Mouse (Mus musculus): ENCODE results near the gene Ccdc124.

The Ccdc124 gene

DNA sequence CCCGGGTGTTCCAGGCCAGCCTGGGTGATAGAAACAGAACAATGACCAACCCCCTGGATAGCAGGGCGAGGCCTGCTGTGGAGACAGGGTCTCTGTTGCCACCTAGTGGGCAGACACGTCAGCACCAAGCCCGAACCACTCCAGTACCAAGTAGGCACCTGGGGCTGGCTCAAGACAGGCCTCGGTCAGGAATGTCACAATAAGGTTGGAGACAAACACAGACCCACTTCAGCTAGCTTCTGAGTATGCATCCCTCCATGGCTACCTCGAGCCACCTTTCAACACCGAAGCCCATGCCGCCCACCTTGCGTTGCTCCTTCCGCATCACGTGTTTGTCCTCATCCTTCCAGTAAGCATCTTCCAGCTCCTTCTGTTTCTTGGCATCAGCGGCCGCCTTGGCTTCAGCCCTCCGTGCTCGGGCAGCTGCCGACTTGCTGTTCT is 4.1 kb downstream of the Ccdc124 start:
- no peak for DNase-seq (ENCODE audit: low read depth)

DNA sequence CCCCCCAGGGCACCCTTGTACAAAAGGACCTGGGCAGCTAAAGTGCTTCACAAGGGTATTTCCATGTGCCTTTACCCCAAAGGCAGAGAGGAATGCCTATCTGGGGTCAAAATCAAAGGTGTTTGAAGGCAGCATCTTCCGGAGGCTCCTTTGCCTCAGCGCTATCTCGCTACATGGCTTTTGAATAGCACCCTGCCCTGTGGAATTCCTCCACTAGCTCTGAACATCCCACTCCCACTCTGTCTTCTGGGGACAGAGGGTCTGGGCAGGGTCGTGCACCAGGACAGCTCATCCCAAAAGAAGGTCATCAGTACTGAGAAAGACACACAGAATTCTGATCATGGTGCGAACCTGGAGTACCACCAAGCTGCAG is 4.5 kb downstream of the Ccdc124 start:
- no peak for DNase-seq (ENCODE audit: low read depth)

DNA sequence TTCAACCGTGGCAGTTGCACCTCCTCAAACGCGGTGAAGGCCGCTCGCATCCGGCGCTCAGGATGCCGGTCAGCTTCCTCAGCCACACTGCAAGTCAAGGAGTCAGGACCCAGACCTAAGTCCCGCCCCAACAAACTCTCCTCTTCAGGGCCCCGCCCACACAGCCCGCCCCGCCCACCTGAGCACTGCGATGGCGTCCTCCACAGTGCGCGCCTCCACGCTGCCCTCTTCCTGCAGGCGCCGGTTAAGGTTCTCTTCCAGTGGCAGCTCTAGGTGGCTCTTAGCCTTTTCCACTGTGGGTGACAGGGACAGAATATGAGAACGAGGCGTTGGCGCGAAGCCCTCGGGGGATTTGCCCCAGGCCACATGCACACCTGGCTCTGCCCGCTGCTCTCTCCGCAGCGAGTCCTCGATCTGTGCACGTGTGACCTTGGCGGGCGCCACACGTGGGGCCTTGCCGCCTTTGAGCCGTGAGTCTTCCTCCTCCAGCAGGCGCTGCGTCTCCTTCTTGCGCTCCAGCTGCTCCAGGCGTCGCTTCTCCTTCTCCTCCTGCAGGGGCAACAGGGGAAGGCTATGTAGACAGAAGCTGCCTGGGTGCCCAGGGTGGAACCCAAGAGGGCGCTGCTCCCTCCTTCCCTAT is 5.1 kb downstream of the Ccdc124 start:
- DNase-seq (ENCODE audit: low read depth), result no peak

DNA sequence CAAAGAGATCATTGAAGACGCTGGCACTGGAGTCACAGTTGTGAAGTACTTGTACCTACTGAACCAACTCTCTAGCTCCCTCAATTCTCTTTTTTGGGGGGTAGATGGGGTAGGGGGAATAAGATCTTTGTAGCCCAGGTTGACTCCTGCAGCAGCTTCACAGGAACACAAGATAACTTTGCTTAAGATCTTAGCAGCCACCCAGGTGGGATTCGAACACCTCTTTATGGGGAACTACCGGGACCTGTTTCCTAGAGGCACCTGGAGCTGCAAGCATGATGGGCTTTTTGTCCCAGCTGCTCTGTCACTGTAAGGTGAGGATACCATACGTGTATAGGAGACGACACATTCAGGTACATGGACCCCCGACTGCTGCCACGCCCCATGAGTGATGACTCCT is 7.2 kb downstream of the Ccdc124 start:
- DNase-seq (ENCODE audit: low read depth), result no peak

DNA sequence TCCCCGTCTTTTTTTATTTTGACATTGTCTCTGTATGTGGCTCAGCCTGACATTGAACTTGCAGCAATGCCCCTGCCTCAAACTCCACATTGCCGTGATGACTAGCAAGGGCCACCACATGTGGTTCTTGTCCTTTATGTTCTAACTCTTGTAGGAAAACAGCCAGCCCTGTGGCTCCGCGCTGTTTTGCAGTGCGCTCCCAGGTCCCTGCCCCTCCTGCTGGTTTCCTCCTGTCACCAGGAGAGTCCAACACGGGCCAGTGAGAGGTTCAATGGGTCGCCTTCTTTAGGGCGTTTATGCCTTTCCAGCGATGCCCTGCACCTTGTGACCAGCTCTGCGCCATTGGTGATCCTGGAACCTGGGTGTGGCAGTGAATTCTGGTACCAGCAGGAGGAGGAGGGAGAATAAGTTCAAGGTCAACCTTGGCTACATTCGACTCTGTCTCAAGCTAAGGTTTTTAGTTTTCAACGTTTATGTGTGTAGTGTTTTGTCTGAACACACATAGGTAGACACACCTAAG is 7.7 kb downstream of the Ccdc124 start:
- DNase-seq (ENCODE audit: low read depth), result no peak

DNA sequence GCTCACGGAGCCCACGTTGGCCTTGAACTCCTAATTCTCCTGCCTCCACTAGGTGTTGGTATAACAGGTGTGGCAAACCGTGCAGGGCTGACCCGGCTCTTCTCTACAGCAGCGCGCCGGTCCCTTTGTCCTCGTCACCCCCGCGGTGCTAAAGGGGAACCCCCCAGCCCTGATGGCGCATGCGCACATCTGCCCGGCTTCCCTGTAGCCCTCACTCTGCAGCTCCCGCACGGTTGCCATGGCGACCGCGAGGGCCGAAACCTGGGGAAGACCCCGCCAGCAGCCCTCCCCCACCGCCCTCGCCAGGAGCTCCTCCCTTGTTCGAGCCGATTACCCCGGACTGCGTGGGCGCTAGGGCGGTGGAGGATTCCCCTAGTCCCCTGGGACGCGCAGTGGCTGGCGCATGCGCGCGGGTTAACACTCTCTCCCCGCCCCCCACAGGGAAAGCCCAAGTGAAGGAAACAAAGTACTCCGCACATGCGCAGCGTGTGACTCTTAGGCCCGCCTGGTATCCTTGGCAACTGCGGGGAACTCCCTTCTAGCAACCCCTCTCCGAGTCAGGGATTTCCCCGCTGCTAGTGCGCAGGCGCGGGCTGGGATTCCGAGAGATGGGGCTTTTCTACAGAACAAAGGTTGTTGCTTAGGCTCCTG is 8.3 kb downstream of the Ccdc124 start:
- peak; percentile 98 for DNase-seq (ENCODE audit: low read depth)

DNA sequence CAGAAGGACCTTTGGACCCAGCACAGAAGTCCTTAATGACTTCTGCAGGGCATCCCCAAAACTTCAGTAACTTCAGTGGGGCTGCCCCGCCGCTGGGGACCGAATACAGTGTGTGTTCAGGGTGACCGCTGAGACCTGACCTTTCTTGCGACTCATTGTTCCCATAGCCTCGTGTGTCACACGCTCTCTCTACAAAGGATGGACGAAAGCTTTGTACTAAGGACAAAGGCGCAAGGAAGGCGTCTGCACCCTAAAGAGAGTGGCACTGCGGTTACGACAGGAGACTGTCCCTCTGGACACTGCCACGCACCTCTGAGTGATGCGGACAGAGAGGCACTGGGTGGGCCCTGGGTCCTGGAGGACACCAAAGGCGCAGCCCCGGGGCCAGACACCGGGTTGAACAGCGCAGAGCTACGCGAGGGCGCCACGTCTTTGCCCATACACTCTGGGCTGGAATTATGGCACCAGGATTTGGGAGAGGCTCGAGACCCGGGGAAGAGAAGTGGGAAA is 9.0 kb downstream of the Ccdc124 start:
- no peak for DNase-seq (ENCODE audit: low read depth)

DNA sequence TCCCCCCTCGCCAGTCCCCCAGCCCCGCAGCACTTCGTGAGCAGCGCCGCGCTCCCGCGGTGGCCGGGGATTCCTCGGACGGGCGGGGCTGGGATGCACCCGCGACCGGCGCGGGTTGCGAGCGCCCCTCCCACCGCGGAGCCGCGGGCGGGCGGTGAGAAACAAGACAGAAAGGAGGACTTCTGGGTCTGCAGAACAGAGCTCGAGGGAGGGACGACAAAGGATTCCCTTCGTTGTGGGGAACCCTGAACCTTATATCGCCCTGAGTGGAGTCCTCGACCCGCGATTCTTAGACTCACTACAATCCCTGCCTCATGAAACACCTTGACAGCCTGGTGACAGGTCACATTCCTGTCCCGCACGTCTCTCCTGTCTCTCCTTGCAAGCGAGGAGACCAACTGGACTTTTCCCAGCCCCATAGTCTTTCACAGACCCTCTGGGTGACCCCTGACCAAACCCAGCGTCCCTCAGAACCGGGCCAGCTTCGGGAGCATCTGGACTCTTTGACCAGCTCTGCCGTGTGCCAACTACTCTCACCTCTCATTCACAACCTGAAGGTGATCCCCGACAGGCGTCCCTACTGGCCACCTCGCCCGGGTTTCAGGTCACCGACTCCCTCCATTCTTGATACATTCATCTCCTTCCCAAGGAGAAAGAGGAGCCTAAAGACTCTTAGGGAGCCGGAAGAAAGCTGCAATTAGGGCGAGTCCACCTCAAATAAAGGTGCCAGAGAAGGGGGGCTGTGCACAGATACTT is 9.6 kb downstream of the Ccdc124 start:
- DNase-seq (ENCODE audit: low read depth), result no peak

DNA sequence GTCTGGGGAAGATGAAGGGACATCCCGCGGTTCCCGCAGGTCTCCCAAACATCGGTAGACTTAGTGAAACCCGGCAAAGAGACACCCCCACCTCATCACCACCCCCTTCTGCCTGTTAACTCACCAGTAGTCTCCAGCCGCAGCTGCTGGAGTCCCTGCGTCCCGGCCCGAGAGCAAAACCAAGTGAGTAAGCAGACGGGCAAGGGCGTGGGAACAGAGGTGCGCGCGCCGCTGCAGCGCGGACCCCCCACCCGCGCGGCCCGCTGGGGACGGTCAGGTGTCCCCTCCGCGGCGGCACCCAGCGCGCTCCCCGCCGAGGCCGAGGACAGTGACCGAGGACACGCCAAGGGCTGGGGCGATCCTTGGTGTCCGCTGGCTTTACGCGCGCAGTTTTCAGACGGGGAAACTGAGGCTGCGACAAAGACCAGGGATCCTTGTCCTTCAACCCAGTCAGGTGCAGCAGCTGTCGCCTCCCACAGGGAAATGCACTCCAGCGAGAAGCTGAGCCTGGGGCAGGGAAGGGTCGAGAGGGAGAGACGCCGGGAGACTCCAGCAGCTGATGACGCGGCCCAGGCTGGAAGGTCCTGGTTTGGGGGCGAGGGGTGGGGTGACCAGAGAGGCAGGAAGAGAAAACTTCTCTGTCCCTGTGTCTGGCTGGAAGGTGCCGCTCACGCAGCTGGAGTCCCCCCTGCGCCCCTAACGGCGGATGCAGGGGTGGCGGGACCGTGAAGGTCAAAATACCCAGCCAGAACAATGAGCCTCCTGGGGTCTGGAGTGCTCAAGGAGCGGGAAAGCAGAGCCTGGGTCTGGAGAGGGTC is 10.7 kb downstream of the Ccdc124 start, which contains the start of gene Kcnn1:
Gene Kcnn1 (minus strand): TSS at position 435 of the 818 bp plus-strand sequence.
- DNase-seq (ENCODE audit: low read depth), result no peak

DNA sequence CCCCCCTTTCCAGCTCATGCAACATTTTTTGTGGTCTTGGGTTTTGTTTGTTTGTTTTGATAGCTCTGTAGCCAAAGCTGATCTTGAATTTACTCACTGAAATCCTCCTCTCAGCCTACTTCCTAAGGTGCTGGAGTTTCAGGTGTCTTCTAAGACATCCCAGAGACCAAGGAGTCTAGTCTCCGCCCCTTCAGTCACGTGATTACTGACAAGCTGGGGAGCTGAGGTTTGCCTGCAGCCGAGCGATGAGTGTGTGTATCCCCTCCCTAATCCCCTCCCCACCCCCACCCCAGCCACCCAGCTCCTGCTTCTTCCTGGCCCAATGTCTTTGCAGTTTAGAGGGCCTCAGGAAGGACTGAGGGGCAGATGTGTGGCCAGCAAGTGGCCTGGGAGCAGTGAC is 16.2 kb downstream of the Ccdc124 start:
- no peak for DNase-seq (ENCODE audit: low read depth)

DNA sequence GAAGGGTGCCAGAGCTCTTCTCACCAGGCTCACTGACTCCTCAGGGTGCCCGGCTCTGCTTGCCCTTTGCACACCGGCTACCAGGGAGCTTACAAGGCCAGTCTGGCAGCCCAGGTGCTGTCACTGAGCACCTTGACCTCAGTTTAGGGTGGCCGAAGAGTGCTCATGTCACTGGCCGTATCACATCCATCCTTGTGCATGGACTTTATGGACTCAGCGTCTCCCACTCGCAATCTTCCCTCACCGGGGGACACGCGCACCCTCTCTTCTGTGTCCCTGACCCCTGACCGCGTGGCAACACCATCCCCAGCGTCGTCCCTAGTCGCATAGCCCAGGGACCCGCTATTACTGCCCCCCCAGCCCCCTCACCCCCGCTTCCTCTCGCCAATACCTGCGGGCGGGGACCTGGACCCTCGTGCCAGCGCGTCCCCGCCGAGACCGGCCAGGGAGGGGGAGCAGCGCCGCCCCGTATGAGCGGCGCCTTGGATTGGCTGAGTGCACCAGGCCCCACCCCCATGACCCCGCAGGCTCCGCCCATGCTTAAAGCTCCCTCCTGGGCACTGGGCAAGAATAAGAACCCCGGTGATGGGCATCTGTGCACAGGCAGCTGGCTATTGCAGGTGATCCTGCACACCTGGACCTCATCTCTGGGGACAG is 17.1 kb downstream of the Ccdc124 start:
- DNase-seq (ENCODE audit: low read depth), result no peak

DNA sequence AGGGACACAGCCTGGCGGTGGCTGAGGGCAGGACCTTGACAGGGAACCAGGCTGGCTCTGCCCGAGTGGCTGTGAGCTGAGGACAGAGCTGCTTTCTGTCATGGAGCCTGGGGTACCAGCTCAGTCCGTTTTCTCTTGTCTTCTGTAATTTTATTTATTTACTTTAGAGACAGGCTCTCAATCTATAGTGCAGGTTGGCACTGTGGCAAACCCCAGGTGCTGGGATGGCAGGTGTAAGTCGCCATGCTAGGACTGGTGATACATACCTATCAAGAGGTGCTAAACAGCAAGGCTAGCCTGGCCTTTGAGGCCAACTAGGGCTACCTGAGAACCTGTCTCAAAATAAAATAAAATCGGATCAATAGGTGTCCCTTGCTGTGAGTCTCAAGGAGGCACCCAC is 17.7 kb downstream of the Ccdc124 start:
- no peak for DNase-seq (ENCODE audit: low read depth)

DNA sequence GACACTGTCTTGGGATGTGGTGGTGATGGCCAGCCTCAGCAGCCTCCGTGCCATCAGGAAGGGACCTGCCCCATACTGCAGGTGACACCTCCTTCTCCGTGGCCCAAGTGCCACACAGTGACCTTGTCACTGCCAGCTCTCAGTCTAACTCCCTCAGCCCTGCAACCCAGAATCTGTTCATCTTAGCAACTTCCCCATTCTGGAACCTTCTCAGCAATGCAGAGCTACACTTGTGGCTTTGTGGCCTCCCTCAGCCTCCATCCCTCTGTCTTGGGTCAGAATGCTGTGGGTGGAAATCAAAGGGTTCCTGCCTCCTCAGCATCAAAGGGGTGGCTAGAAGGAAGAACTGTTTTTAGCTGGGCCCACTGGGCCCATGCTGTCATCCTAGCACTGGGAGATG is 19.9 kb downstream of the Ccdc124 start:
- no peak for DNase-seq (ENCODE audit: low read depth)

DNA sequence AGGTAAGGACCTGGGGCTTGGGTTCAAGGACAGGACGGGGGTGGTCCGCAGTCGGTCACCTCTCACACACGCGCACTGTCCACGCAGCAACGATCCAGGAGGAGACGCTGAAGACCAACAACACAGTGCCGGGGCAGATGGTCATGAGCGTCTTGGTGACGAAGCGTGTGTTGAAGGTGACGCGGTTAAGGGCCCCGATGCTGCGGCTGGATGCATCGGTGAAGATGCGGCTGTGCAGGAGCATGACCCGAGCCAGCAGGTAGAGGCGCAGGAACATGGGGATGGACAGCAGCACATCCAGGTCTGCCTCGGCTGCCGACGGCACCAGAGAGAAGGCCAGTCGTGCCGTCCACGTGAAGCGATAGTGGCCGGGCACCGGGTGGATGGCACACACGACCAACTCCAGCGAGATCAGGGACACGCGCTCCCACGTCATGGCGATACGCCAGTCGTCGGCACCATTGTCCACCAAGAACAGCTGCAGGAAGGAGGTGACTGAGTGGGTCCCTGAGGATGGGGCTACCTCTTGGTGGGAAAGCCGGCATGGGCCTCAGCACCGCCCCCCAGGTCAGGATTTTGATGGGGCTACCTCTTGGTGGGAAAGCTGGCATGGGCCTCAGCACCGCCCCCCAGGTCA is 21.0 kb downstream of the Ccdc124 start:
- DNase-seq (ENCODE audit: low read depth), result no peak

DNA sequence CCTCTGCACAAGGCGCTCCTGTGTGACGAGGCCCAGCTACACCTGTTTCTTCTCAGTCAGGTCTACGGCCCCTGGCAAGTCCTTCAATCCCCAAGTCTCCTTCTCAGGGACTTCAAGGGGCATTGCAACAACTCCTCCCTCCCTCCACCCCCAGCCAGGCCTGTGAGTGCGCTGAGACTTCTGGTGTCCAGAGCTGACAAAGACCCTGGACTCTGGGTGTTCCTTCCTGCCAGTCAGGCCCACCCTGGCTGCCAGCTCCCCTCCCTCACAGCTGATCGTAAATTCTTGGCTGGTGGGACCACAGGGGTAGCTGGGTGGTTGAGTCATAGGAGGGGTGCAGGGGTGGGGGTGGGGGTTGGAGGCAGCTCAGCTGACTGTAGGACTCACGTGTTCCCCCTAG is 21.9 kb downstream of the Ccdc124 start:
- DNase-seq (ENCODE audit: low read depth), result no peak

DNA sequence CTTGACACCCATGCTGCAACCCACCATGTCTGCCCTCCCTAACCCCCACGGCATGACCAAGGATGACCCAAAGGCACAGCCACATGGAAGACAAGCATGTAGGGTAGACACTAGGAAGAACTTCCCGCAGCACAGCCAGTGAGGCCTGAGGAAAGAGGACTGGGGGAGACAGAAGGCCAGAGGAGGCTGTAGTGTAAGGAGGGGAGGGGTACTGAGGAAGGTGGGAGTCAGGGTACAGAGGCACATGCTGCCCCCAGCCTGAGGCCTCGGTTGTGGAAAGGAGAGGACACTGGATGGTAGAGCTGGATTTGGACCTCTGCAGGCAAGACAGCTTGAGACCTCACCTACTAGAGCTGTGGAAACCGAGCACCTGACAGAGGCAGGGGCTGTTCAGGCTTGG is 22.8 kb downstream of the Ccdc124 start:
- DNase-seq (ENCODE audit: low read depth), result no peak

DNA sequence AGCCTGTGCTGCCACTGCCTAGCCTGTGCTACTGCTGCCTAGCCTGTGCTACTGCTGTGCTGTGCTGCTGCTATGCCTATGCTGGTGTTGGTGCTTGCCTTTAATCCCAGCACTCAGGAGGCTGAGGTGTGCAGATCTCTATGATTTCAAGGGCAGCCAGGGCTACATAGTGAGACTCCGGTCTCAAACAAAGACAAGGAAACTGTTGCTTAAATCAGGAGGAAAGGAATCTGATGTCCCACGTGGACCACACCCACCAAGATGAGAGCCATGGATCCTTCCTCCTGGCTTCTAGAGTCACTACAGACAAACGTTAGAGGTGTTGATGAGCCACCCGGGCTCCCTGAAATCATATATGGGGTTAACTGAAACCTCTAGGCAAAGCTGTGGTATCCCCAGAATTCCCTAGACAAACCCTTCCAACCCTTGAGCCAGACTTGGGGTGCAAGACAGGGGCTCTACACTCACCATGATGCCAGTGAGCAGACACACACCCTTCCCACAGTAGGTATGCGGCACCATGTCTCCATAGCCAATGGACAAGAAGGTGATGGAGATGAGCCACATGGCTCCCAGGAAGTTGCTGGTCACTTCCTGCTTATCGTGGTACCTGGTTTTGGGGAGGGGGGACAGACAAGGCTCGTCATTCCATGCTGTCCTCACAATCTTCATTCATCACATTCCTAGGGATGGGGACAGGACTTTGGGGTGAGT is 23.4 kb downstream of the Ccdc124 start:
- no peak for DNase-seq (ENCODE audit: low read depth)

DNA sequence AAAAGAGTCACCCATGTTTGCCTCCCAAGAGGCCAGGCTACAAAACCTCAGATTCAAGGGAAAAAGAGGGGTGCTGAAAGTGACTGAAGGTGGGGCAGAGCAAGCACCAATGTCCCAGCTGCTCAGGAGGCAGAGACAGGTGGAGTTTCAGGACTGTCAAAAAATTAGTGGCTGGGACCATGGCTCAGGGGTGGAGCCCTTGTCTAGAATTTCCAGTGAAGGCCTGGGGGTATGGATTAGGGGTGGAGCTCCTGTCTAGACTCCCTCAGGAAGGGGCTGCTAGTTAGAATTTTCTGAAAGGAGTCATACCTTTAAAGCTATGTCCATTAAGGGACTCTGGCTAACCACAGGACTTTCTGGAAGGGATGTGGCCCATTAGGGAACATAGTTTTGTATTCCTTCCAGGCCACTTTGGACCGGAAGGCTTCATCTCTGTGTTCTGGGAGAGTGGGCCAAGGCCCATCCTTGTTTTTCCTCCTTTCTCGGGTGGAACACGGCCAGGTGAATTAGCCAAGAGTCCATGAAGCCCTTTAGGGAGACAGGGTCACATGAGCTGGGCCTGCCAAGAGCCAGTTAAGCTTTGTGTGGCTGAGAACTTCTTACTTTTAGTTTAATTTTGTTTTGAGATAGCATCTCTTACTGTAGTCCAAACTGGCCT is 24.3 kb downstream of the Ccdc124 start:
- no peak for DNase-seq (ENCODE audit: low read depth)

DNA sequence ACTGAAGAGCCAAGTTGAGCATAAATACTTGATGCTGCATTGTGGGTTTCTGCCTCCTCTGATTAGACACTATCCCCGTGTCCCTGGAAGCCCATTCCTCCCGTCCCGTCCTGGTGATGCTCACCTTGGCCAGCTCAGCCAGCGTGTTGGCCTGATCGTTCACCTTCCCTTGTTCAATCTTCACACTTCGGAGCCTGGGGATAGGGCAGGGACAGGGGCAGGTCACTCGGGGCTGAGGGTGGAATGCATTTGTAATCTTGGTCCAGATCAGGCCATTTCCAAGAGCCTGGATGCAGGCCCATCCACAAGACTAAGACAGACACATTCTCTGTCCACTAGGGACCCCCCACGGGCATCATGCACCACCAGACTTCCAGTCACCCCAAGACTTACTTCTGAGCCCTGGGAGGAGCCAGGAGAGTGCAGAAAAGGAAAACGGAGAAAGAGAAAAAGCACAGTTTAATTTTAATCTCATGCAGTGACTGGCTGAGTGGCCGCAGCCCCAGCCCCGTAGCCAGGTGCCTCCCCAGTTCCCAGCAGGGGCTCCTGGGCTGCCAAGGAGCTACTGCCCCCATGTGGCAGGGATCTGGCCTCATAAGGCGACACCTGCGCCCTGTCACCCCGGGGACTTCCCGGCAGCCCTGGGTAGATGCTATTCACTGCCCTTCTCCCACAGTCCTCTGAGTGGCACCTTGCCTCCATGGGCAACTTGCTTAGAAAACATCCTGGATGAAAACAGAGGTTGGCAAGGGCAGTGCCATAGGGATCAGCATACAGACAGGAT is 27.2 kb downstream of the Ccdc124 start:
- no peak for DNase-seq (ENCODE audit: low read depth)
